8 mouse cellular contexts compared by ENCODE assay signal in the genomic region with DNA sequence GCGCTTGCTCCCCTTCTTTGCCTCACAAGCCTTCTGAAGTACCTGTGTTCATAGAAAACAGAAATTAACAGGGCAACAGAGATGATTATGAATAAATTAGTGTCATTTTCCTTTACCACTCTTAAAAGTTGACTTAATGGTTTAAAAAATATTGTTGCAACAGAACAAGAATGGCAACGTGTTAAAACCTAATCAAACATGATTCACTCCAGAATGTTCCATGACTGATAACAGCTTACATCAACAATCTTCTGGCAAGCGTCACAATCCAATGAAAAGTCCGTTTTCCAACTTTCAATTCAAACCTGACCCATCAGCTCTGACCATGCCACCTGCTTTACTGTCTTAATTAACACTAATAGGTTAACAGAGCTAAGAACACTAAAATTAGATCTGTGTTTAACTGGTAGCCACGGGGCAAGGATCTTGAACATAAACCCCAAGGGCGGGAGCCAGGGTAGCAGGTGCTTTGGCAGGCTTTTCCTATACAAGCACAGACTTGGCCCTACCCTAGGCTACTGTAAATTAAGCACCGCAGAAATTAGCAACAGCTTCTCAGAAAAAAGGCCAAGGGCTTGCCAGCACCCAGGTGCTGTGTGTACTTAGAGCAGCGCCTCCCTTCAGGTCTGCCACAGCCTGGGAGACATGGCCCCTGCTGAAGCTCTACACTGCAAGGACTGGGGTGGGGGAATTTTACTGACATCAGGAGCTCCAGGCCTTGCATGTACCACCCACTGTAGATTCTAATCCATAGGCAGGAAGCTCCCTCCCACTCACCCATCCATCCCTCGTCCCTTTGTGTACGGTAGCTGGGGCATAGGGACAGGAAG. TPM values are rescaled to one million over a fixed set of nuclear protein-coding genes. Genes with fewer than 3 reads are reported as not detected.
DNase-seq lines count a peak whose midpoint lies in the region; ATAC-seq and TF ChIP-seq lines count a peak whose summit lies in the region.

No protein-coding gene starts in this region.

- 66% methylated on average over 10 of the region's 10 CpGs for WGBS in kidney, embryonic 14.5 days
- WGBS in liver, postnatal 0 days (ENCODE audit: insufficient replicate concordance), result 49% methylated on average over 10 of the region's 10 CpGs

- no peaks in the 10 kb centered on the region for H3K9me3 ChIP-seq in kidney, embryonic 14.5 days (ENCODE audit: control insufficient read depth, low read length)
- H3K9me3 ChIP-seq in liver, postnatal 0 days (ENCODE audit: low read length), result no peaks in the 10 kb centered on the region

- intact Hi-C loops in left cerebral cortex, postnatal 14 days (cut with DNase I), result no loop called here

- no peak overlapping the region for H3K9ac ChIP-seq in kidney, embryonic 14.5 days (ENCODE audit: low read depth, low read length)
- peak overlapping the region; percentile 34; the same call in 1 of the 2 replicates for H3K9ac ChIP-seq in liver, postnatal 0 days (replicated peaks)

- H3K27ac ChIP-seq in kidney, embryonic 14.5 days (ENCODE audit: low read depth, low read length), result no peak overlapping the region
- peak overlapping the region; percentile 55 for H3K27ac ChIP-seq in liver, postnatal 0 days (ENCODE audit: low read depth)

- no peak overlapping the region for H3K4me2 ChIP-seq in kidney, embryonic 14.5 days (replicated peaks; ENCODE audit: low read depth, low read length)
- no peak overlapping the region for H3K4me2 ChIP-seq in liver, postnatal 0 days (ENCODE audit: low read depth, low read length)

- TF ChIP-seq EP300 in liver, postnatal 0 days (IDR thresholded peaks at IDR 0.05; ENCODE audit: low read depth), result no peak

- H3K4me1 ChIP-seq in kidney, embryonic 14.5 days (ENCODE audit: control insufficient read depth, insufficient read depth, low read length), result peaks cover 8% of the 10 kb centered on the region
- peaks cover 39% of the 10 kb centered on the region for H3K4me1 ChIP-seq in liver, postnatal 0 days (ENCODE audit: insufficient read depth)

- H3K27me3 ChIP-seq in kidney, embryonic 14.5 days (ENCODE audit: control insufficient read depth, insufficient read depth, low read length), result no peaks in the 10 kb centered on the region
- H3K27me3 ChIP-seq in liver, postnatal 0 days (ENCODE audit: insufficient read depth, low read length), result no peaks in the 10 kb centered on the region

- no peaks in the 10 kb centered on the region for H3K36me3 ChIP-seq in kidney, embryonic 14.5 days (ENCODE audit: control insufficient read depth, insufficient read depth, low read length)
- no peaks in the 10 kb centered on the region for H3K36me3 ChIP-seq in liver, postnatal 0 days (replicated peaks; ENCODE audit: insufficient read depth, low read length)

- no peak for DNase-seq in kidney, postnatal 4 days
- DNase-seq in cerebellum, adult 11-12 months, result peak; percentile 84
- DNase-seq in gastrocnemius, postnatal 25 days, result peak; percentile 53
- no peak for DNase-seq in liver, postnatal 0 days
- DNase-seq in right cerebral cortex, postnatal 4 days, result no peak
- no peak for DNase-seq in thymus, postnatal 36 days
- no peak for DNase-seq in left cerebral cortex, postnatal 14 days (ENCODE audit: low spot score in 2 of 2)

- H3K4me3 ChIP-seq in kidney, embryonic 14.5 days (ENCODE audit: low read length), result no peak overlapping the region
- H3K4me3 ChIP-seq in liver, postnatal 0 days (ENCODE audit: low read depth, low read length), result no peak overlapping the region

- ATAC-seq in kidney, embryonic 14.5 days (ENCODE audit: low FRiP score, low TSS enrichment), result peak; percentile 3; the same call in 1 of the 2 replicates
- 0 out of 2 replicates have a peak, but pooled peaks have one; percentile 1 for ATAC-seq in liver, postnatal 0 days

- no peak for TF ChIP-seq CTCF in liver, postnatal 0 days (IDR thresholded peaks at IDR 0.05; ENCODE audit: low read depth)

RNA-seq across cellular contexts. Expression of gene B4galt5, which starts 12.4 kb away (rescaled TPM):
- polyA plus RNA-seq in kidney, embryonic 14.5 days (2014; fragmentation: Nextera tagmentation; extraction: Ambion mirVana), result 12.2 and 13.1 TPM in 2 replicates
- total RNA-seq in gastrocnemius, postnatal 25 days (2021), result 1 to 10 TPM; 9.8 to 10.0 TPM
- polyA plus RNA-seq in liver, postnatal 0 days (2015; fragmentation: Nextera tagmentation; extraction: Ambion mirVana), result 3.2 and 4.2 TPM in 2 replicates
- 10 to 100 TPM; 63.0 to 64.9 TPM for total RNA-seq in left cerebral cortex, postnatal 14 days (2021)

Comparison
In these comparisons a context has a peak if more than half of its experiments do, and no peak if none do; other contexts are left out.
1. DNase-seq: peak in cerebellum, adult 11-12 months (single experiment) and gastrocnemius, postnatal 25 days (single experiment); none in kidney, postnatal 4 days (0 of 2), liver, postnatal 0 days (single experiment), right cerebral cortex, postnatal 4 days (single experiment), thymus, postnatal 36 days (0 of 2) and left cerebral cortex, postnatal 14 days (0 of 2).
2. RNA of gene B4galt5, which starts 12.4 kb away (total RNA-seq): 63.0 to 64.9 TPM in left cerebral cortex, postnatal 14 days; 9.8 to 10.0 TPM in gastrocnemius, postnatal 25 days; every median in the first group is over 4 times any median in the second.